Mouse (Mus musculus): Measurements from ENCODE around the gene Gpank1.

Gpank1 gene

GRCm38 (mm10) chr17:35131500-35132173 lies 10.4 kb downstream of the Gpank1 start, which contains the start of gene Apom:
Gene Apom, minus strand, starts transcription at chr17:35132050.
- DNase-seq (ENCODE audit: low read depth, low spot score): no peak

- no peak for DNase-seq (ENCODE audit: low read depth, low spot score)
Measured at GRCm38 (mm10) chr17:35132174-35132560, 10.9 kb downstream of the Gpank1 start.

DNA sequence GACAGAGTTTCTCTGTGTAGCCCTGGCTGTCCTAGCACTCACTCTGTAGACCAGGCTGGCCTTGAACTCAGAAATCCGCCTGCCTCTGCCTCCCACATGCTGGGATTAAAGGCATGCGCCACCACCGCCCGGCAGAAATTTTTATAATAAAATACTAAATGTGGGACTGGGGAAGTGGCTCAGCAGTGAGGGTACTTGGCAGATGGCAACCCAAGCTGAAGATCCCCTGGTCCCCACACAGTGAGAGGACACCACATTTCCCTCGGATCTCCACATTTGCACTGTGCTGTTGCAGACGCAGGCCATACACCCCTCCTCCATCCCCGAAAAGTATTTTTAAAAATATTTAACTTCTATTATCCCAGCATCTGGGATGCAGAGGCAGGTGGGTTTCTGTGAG lies 12.3 kb downstream of the Gpank1 start:
- DNase-seq (ENCODE audit: low read depth, low spot score): no peak

GRCm38 (mm10) chr17:35134801-35135590 lies 13.7 kb downstream of the Gpank1 start, which contains the start of gene Bag6:
Gene Bag6, plus strand, starts transcription at chr17:35135178.
- peak; percentile 90 for DNase-seq (ENCODE audit: low read depth, low spot score)

DNA sequence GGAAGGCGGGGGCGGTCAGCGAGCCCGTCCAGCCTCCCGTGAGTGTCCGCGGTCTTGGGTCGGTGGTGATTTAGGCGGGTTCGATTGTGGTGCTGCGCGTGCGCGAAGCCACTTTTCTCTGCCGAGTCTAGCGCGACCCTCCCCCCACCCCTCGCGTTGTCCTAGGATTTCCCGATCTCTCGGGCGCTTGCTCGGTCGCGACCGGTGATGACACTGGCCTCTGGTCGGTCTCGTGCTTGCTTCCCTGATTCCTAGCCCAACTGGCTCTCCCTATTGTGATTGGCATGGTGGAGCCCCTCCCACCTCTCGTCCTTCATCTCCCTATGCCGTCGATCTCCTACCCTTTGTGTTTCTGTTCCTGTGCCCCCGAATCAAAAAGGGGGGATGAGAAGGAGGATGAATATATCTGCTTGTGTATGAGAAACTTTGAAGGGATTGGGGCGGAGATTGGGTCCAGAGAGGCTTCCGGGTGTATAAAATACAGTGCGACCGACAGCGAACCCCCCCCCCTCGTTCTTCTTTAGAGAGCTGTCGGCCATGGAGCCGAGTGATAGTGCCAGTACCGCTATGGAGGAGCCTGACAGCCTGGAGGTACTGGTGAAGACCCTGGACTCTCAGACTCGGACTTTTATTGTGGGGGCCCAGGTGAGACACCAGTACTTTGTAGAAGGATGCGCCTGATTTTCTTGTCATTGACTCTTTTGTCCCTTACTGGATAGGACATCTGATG lies 14.5 kb downstream of the Gpank1 start:
- DNase-seq (ENCODE audit: low read depth, low spot score): peak; percentile 49

DNA sequence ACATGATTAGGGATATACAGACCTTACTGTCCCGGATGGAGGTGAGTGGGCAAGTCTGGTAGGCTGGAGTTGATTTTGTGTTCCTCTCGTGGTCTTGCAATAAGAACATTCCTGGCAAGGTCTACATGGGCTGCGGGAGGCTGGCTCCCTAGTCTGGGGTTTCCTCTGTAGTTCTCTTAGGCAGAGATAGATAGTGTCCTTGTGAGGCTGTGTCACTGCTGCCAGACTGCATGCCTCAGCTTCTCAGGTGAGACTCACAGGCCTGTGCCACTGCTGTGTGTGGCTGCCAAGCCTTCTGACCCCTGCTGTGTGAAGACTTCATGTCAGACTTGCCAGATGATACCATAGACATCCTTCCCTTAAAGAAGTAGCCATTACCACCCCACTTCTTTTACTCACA lies 18.0 kb downstream of the Gpank1 start:
- no peak for DNase-seq (ENCODE audit: low read depth, low spot score)

DNA sequence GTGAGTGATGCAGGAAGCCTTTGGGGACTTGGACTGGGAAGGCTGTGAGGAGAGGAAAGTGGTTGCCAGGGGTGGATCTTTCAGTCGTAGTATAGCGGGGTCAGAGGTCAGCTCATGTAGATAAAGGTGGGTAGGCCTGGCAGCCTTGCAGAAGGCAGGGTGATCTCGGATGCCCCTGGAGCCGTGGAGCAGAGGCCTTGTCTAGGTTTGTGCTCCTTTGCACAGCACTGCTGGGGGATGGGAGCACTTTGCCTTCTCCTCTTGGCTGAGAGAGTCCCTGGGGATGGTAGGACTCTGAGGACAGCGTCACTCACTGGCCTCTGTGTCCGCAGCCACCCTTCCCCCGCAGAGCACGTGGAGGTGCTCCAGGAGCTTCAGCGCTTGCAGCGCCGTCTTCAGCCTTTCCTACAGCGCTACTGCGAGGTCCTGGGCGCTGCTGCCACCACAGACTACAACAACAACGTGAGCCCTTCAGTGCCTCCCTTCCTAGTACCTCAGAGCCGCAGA lies 19.3 kb downstream of the Gpank1 start:
- no peak for DNase-seq (ENCODE audit: low read depth, low spot score)

GRCm38 (mm10) chr17:35141971-35142370 lies 20.7 kb downstream of the Gpank1 start:
- DNase-seq (ENCODE audit: low read depth, low spot score): no peak

- DNase-seq (ENCODE audit: low read depth, low spot score): no peak
Measured at GRCm38 (mm10) chr17:35146139-35146538, 24.9 kb downstream of the Gpank1 start.

DNA sequence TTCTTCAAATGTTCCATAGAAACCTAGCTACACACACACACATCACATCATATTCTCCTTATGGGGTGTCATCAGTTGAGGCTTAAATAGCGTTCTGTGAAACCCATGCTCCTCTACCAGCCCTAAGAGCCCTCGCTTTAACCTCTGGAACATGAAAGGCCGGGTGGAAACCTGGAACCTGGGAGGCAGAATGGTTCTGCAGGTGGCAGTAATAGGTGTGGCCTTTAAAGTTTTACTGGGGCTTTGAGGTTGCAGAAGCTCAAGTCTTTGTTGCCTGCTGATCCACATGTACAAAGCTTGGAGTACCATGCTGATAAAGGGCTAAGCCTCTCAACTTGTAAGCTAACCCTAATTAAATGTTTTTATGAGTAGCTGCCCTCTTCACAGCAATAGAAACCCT lies 26.1 kb downstream of the Gpank1 start:
- no peak for DNase-seq (ENCODE audit: low read depth, low spot score)

GRCm38 (mm10) chr17:35147922-35148639 lies 26.8 kb downstream of the Gpank1 start:
- no peak for DNase-seq (ENCODE audit: low read depth, low spot score)

DNA sequence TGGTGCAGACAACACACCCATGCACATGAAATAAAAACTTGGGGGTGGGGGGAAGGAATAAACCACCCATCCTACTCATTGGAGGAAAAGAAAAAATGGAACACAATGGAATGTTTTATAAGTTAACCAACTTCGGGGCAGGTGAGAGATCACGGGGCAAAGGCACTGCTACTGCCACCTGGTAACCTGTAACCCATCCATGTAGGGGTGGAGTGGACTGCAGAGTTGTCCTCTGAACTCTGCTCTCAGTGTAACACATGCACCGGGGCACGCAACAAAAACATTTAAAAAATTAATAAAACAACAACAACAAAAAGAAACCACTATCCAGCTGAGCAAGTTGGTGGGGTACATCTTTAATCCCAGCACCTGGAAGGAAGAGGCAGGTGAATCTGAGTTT lies 30.9 kb downstream of the Gpank1 start:
- no peak for DNase-seq (ENCODE audit: low read depth, low spot score)

- no peak for DNase-seq (ENCODE audit: low read depth, low spot score)
Measured at GRCm38 (mm10) chr17:35153077-35153476, 31.8 kb downstream of the Gpank1 start.

DNA sequence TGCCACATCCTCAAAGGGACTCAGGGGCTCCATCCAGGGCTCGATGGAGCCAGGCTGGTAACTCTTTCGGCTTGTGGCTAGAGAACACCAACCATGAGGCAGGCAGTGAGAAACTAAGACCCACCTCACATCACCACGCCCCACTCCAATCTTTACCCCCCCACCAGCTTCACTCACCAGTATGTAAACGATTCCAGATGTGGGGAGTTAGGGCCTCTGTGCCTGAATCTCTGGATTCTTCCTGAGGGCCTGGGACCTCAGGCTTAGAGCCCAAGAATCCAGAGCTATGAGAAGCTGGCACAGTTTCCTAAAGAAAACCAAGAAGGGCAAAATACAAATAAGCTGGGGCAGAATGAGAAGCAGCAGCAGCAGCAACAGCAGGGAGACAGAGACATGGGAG lies 32.7 kb downstream of the Gpank1 start:
- no peak for DNase-seq (ENCODE audit: low read depth, low spot score)

GRCm38 (mm10) chr17:35154616-35155015 lies 33.4 kb downstream of the Gpank1 start:
- DNase-seq (ENCODE audit: low read depth, low spot score): no peak

- DNase-seq (ENCODE audit: low read depth, low spot score): no peak
Measured at GRCm38 (mm10) chr17:35155451-35155850, 34.2 kb downstream of the Gpank1 start.

DNA sequence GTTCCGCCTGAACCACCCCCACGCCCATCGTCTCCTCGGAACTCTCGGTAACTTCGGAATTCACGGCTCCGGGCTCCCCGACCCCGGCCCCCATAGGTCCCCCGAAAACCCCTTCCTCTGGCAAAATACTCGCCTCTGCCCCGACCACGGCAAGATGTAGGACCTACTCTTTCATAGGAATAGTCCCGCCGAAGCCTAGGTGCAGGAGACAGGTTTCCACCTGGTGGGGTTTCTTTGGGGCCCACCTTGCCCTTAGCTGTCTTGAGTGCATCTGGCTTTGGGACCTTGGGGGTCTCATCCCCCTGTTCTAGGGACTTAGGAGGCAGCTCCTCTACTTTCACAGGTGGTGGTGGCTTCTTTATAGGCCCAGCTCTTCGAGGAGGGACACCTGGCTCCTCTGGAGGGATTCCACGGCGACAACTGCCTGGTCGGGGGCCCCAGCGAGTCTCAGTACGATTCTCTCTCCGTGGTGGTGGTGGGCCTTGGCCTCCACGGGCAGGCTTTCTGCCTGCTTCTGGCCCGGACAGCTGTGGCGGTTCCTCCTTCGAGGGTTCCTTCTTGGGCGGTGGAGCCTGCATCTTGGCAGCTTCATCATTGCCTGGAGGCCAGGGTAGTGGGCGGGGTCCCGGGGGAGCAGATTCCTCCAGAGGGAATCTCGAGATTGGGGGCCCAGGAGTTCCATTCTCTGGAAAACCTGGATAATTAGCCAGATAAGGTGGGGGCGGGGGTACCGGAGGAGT lies 35.4 kb downstream of the Gpank1 start:
- no peak for DNase-seq (ENCODE audit: low read depth, low spot score)

GRCm38 (mm10) chr17:35157254-35157653 lies 36.0 kb downstream of the Gpank1 start:
- DNase-seq (ENCODE audit: low read depth, low spot score): no peak

- no peak for DNase-seq (ENCODE audit: low read depth, low spot score)
Measured at GRCm38 (mm10) chr17:35157661-35158175, 36.5 kb downstream of the Gpank1 start.

DNA sequence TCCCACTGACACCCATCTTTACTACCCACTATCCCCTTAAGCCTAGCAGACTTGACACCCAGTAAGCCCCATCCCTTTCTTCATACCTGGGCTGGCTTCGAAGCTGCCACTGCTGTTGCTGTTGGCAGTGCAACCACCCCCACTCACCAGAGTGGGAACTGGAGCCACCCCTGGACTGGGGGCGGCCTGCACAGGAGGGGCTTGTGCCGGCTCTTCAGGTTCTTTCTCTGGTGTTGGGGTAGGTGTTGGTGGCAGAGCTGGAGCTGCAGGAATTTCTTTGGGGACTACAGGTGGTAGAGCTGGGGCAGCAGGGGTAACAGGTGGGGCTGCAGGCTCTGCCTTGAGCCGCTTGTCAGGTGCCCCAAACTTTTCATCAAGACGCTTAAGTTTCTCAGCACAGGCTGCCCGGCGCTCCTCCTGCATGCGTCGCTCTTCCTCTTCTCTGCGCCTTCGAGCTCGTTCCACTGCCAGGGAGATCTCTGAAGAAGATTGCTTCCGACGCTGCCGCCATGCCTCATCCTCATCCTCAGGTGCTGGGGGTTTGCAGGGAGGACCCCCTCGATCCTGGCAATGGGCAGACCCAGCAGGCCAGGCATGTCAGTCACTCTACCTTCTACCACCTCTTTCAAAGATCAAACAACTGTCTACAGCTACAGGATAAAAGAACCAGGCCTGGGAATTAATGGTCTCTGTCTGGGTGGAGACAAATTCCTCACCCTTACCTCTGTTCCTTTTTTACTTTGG lies 37.8 kb downstream of the Gpank1 start:
- DNase-seq (ENCODE audit: low read depth, low spot score): no peak

Data from c-Kit-negative CD71-positive TER-119-positive erythroid progenitor cells, embryonic 14.5 days (primary cell).